Mouse (Mus musculus) CD4-positive naive resting alpha-beta T cell, adult 76 days (primary cell): ENCODE measurements around the gene Tk1. TPM values are rescaled to one million over a fixed set of nuclear protein-coding genes. Genes with fewer than 3 reads are reported as not detected.

Source experiments
- total RNA-seq: library from RNA; stranded (reverse); gene quantifications from one replicate; pipeline ENCODE4 v1.2.4, GENCODE M21; 2023

Tk1 gene
- total RNA-seq, result 4.1 TPM

DNA sequence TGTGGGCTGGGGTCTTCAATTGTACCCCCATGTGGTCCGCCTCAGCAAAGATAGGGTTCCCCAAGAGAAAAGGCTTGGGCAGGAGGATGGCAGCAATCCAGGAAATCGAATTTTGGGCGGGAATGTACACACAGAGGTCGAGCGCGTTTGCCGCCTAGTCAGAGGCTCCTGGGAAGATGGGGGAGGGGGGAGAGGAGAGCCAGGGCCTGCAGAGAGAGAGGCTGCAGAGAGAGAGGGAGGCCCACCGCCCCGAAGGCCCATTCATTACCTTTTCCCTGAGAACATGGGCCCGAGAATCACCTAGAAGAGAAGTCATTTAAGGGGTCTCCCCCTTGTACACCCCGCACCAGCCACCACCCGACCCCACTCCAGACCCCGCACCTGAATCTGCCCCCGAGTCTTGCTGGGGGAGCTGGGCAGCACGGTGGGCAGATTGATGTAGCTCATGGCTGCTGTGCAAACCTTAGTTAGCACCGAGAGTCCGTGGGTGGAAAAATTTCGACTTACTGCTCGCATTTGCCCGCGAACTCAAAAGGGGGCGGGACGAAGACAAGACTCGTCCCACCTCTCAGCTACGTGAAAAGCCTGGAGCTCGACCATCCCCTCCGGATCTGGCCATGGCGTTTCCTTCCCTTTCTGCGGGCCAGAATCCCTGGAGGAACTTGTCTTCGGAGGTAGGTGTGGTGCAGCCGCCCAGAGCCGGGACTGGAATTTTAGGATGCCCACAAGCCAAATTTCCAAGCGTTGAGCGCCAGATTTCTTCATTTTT, at the start of gene Tk1, which contains the start of gene Afmid:
Gene Tk1 (minus strand): TSS at position 760 of the 769 bp plus-strand sequence.
Gene Afmid (plus strand): TSS at position 592 of the 769 bp plus-strand sequence.

GRCm38 (mm10) chr11:117872861-117873608, 47.1 kb upstream of the Tk1 start, which contains the start of gene Tha1:
Gene Tha1 (minus strand): TSS chr11:117873481.

DNA sequence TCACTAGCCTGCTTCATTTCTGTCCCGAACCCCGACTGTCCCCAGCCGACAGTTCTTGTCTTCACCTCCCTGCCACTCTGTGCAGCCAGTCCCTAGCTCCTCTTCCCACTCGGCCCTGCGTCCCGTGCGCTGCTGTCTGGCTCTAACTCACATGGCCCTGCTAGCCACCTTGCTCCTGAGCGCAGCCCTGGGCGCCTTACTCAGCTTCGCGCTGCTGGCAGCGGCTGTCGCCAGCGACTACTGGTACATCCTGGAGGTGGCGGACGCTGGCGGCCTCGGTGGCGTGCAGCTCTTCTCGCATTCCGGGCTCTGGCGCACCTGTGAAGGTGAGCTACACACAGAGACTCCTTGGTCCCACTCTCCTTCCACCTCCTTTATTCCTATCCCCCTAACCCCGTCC, 34.7 kb upstream of the Tk1 start, which contains the start of gene Tmem235:
Gene Tmem235 (plus strand): TSS at position 152 of the 400 bp plus-strand sequence.

DNA sequence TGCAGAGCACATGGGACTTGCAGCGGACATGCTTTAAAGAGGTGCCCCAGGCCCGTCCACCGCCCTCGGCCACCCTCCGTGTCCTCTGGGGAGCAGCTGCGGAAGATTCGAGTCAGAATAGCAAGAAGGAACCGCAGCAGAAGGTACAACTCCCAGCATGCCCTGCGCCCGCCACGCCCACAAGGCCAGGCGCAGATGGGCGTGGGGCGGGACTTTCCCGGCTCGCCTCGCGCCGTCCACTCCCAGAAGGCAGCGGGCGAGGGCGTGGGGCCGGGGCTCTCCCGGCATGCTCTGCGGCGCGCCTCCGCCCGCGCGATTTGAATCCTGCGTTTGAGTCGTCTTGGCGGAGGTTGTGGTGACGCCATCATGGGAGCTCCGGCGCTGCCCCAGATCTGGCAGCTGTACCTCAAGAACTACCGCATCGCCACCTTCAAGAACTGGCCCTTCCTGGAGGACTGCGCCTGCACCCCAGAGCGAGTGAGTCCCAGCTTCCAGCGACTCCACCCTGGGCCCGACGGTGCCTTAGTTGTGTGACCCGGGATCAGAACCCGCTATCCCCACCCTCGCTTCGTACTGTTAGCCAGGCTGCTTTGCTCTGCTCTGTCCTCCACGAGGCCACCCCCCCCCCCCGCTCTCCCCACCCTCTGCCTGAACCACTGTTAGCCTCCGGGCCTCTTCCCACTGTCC, 23.2 kb upstream of the Tk1 start, which contains the start of gene Birc5:
Gene Birc5 (plus strand): TSS at position 267 of the 687 bp plus-strand sequence.

GRCm38 (mm10) chr11:117809407-117810311, 16.2 kb downstream of the Tk1 start, which contains the start of the genes Gm20708 and Syngr2:
Gene Gm20708 (plus strand): TSS chr11:117809668.
Gene Syngr2 (plus strand): TSS chr11:117809668.

DNA sequence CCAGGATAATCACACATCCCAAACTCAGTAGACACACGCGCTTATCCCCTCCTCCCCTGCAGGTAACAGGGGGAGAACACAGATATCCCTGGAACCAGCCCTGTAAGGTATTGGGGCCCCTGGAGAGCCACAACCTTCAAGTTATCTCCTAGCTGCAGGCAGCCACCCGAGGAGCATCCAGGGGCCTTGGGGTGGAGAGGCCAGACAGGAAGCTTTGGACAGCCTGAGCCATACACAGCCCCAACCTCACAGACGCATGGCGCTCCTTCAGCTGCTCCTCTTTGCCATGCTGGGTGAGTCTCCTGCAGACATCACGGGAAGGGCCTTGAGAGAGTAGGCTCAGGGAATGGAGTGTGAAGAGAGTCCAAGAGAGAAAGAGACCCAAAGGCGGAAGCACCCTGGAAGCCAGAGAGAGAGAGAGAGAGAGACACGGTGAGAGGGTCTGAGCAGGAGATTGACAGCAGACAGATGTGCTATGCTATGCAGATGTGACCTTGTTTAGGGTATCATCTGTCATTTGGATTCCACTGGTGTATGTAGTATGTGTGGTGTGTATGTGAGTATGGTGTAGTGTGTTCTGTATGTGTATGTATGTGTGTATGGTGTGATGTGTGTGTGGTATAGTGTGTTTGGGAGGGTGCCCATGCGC, 28.3 kb downstream of the Tk1 start, which contains the start of gene 6030468B19Rik:
Gene 6030468B19Rik (plus strand): TSS at position 150 of the 649 bp plus-strand sequence.

GRCm38 (mm10) chr11:117781993-117782704, 43.7 kb downstream of the Tk1 start, which contains the start of the genes Tmc8 and Tmc6:
Gene Tmc8 (plus strand): TSS chr11:117782076.
Gene Tmc6 (minus strand): TSS chr11:117782198.

Other genes starting within 250 kb of the Tk1 start
- 85.0 TPM for gene Tnrc6c, start 171.8 kb downstream of the Tk1 start, total RNA-seq
- gene Tmc8, start 44.0 kb downstream of the Tk1 start, total RNA-seq, result 81.6 TPM
- 226 TPM for gene Tmc6, start 43.9 kb downstream of the Tk1 start, total RNA-seq
- not detected for gene 6030468B19Rik, start 28.4 kb downstream of the Tk1 start, total RNA-seq
- 3.6 TPM for gene Gm20708, start 16.4 kb downstream of the Tk1 start, total RNA-seq
- 57.1 TPM for gene Syngr2, start 16.4 kb downstream of the Tk1 start, total RNA-seq
- gene Afmid, start 168 bp downstream of the Tk1 start, total RNA-seq, result 14.5 TPM
- 0.79 TPM for gene Birc5, start 23.2 kb upstream of the Tk1 start, total RNA-seq
- not detected for gene Tmem235, start 34.7 kb upstream of the Tk1 start, total RNA-seq
- 9.3 TPM for gene Tha1, start 47.4 kb upstream of the Tk1 start, total RNA-seq
- 111 TPM for gene Socs3, start 144.0 kb upstream of the Tk1 start, total RNA-seq
- gene Pgs1, start 160.2 kb upstream of the Tk1 start, total RNA-seq, result 50.2 TPM